15 mouse cellular contexts compared by ENCODE assay signal in genomic region chr13:103459486-103460147, GRCm38 (mm10).
"Had no signal": no experiment of that assay in that cellular context is flagged by ENCODE, and none has a peak within 500 bp of the region (broad histone marks: within the 10 kb centered on the region; RNA-seq: fewer than 3 reads in every experiment).

No protein-coding gene starts in this region.

- H3K9ac ChIP-seq: kidney, embryonic 15.5 days; limb, embryonic 13.5 days; liver, embryonic 15.5 days; midbrain, embryonic 15.5 days; neural tube, embryonic 12.5 days had no signal

- DNase-seq: kidney, adult 2 months; kidney, postnatal 14 days; left cerebral cortex, postnatal 4 days; right cerebral cortex, postnatal 14 days; thymus, postnatal 36 days had no signal

- H3K36me3 ChIP-seq: kidney, embryonic 15.5 days; limb, embryonic 13.5 days; liver, embryonic 15.5 days; midbrain, embryonic 15.5 days; neural tube, embryonic 12.5 days had no signal

- H3K4me1 ChIP-seq: kidney, embryonic 15.5 days; limb, embryonic 13.5 days; liver, embryonic 15.5 days; megakaryocyte, embryonic 14.5 days; midbrain, embryonic 15.5 days; neural tube, embryonic 12.5 days had no signal

- H3K27ac ChIP-seq: kidney, embryonic 15.5 days; limb, embryonic 13.5 days; liver, embryonic 15.5 days; macrophage; midbrain, embryonic 15.5 days; neural tube, embryonic 12.5 days had no signal

- H3K9me3 ChIP-seq: kidney, embryonic 15.5 days; limb, embryonic 13.5 days; liver, embryonic 15.5 days; midbrain, embryonic 15.5 days; neural tube, embryonic 12.5 days had no signal

- H3K4me3 ChIP-seq: kidney, embryonic 15.5 days; limb, embryonic 13.5 days; liver, embryonic 15.5 days; megakaryocyte, embryonic 14.5 days; midbrain, embryonic 15.5 days; neural tube, embryonic 12.5 days had no signal

- H3K27me3 ChIP-seq: kidney, embryonic 15.5 days; limb, embryonic 13.5 days; liver, embryonic 15.5 days; megakaryocyte, embryonic 14.5 days; midbrain, embryonic 15.5 days; neural tube, embryonic 12.5 days had no signal

- ATAC-seq: lung, postnatal 0 days; midbrain, embryonic 15.5 days had no signal

- H3K4me2 ChIP-seq: kidney, embryonic 15.5 days; limb, embryonic 13.5 days; liver, embryonic 11.5 days; liver, embryonic 15.5 days; midbrain, embryonic 11.5 days; midbrain, embryonic 15.5 days; neural tube, embryonic 12.5 days had no signal
